Mouse (Mus musculus): Measurements from ENCODE around the gene Ccdc82. TPM values are rescaled to one million over a fixed set of nuclear protein-coding genes. Genes with fewer than 3 reads are reported as not detected.

The Ccdc82 gene
- total RNA-seq (2021) = 10 to 100 TPM in 1 of 2 experiments, 1 to 10 TPM in 1; 9.4 to 10.1 TPM
- long read RNA-seq, experiment 1, full-length matches to known transcripts = 6 of 8 reads
- long read RNA-seq, experiment 1, partial matches to known transcripts = 0 of 8 reads
- long read RNA-seq, experiment 1, other reads (novel, unspliced or antisense) = 2 of 8 reads
- long read RNA-seq, experiment 2, full-length matches to known transcripts = 9 of 12 reads
- long read RNA-seq, experiment 2, partial matches to known transcripts = 0 of 12 reads
- long read RNA-seq, experiment 2, other reads (novel, unspliced or antisense) = 3 of 12 reads

DNA sequence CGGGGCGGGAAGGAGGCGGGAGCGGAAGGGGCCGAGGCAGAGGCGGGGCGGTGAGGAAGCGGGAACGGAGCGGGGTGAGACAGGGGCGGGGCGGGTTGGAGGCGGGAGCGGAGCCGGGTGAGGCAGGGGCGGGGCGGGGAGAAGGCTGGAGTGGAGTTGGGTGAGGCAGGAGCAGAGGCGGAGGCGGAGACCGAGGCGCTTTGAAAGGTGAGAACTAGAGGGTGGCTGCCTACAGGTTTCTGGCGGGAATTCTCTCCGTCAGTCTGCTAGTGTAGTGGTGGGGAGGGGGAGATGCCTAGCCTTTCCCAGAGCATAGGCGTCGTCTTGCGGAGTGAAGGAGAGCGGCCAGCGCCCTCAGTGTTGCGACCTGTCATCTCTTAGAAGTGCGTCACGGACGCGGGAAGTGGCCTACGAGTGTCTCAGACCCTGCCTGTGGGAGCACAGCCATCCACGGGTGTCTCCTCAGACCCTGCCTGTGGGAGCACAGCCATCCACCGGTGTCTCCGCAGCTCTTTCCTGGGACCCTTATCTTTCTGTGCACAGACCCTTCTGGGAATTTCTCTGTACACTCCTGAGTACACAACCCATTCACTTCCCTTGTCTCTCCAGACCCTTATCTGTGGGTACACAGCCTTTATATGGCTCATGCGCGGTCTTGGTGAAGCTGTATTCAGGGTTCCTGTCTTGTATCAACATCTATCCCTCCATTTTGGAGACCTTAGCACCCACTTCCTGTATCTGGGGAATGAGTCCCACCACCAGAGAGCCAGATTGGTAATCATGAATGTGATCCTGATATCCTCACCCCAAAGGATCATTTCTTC, at the start of gene Ccdc82:
Gene Ccdc82, plus strand, starts transcription at position 141 of the 824 bp plus-strand sequence.
- peak; percentile 90 to 92 for DNase-seq
- intact Hi-C loops (cut with DNase I) = no loop called here

DNA sequence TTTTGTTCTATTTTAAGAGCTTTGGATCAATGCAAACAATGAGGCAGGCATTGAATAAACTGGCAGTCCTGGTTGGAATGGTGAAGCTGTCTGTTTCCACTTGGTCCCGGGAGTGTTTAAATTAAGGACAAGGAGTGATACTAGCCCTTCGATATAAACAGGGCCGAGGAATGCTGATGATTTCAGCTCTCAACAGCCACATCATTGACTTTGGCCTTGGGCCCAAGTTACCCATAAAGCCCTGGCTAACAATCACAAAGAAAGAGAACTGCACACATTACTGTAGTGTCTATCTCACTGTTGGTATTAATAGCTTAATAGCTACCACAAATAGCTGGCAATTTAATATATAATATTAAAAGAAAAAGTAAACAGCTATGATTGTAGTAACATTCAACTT, 46.7 kb upstream of the Ccdc82 start:
- intact Hi-C loops (cut with DNase I) = no loop called here
- no peak for DNase-seq

DNA sequence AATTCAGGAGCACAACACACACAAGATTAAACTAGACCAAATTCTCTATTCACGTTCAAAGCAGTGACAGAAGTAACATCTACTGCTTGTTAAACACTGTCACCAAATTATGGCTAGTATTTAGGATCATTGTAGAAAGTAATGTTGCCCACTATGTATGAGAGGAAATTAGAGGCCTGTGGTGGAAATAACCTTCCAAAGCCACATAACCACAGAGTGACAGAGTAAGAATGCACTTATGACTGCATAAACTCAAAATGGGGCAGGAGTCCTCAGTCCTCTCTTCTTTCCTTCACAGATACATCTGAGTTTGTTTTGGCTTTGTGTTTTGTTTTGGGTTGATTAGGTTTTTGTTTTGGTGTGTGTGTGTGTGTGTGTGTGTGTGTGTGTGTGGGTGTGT, 43.6 kb upstream of the Ccdc82 start:
- no peak for DNase-seq
- intact Hi-C loops (cut with DNase I) = no loop called here

DNA sequence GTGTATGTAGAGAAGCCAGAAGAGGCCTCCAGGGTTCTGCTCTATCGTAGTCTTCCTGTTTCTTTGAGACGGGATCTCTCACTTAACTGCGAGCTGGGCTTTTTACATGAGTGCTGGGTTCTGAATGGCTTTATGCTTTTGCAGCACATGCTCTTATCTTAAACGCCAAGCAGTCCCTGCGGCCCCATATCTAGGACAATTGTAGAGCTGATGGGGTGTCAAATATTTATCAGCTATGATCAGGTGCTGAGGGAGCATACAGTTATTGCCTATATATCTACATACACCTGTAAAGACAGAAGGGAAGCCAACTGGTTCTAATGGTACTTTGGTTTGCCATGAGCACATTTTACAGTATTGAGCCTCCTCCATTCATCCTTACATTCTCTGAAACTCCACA, 43.1 kb upstream of the Ccdc82 start:
- intact Hi-C loops (cut with DNase I) = no loop called here
- no peak for DNase-seq

DNA sequence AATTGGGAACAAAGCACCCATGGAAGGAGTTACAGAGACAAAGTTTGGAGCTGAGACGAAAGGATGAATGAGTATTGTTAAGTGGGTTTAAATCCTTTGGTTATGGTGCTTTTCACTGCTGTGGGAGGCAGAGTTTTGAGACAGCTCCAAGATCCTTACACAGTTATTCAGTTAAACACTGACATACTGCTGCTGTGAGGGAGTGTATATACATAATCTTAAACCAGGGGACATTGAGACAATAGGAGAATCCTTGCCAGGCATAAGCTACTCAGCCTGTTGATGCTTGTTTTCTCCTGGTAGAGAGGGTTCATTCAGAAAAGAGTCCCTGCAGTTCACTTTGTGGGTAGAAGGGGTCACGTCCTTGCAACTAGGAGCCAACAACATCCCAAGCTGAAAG, 40.4 kb upstream of the Ccdc82 start:
- no peak for DNase-seq
- intact Hi-C loops (cut with DNase I) = no loop called here

DNA sequence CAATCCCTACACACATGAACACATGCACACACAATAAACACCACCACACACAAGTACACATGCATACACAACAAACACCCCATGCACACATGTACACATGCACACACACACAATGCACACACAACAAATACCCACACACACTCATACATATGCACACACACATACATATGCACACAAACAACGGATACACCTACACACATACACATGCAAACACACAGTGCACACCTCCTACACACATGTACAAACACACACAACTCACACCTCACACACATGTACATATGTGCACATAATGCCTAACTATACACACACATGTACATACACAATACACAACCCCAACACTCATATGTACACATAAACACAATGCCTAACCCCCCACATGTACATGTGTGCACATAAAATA, 20.9 kb upstream of the Ccdc82 start:
- DNase-seq = no peak
- intact Hi-C loops (cut with DNase I) = no loop called here

DNA sequence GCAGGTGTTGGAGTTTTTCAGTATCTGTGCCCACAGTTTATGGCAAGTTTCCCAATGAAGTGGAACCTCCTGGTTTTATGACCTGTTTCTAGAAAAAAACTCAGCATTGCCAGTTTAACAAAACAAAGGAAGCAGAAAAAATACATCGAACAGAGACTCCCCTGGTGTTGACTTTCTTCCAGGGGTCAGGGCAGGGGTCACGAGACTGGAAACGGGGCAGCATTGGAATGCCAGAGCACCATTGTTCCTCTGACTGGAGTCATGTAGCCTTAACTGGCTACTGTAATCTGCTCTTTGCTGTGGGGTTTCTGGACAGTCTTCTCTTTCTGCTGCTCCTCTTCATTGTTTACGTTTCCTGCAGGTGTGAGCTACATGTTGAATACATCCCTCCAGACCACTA, 16.2 kb upstream of the Ccdc82 start:
- no peak for DNase-seq

DNA sequence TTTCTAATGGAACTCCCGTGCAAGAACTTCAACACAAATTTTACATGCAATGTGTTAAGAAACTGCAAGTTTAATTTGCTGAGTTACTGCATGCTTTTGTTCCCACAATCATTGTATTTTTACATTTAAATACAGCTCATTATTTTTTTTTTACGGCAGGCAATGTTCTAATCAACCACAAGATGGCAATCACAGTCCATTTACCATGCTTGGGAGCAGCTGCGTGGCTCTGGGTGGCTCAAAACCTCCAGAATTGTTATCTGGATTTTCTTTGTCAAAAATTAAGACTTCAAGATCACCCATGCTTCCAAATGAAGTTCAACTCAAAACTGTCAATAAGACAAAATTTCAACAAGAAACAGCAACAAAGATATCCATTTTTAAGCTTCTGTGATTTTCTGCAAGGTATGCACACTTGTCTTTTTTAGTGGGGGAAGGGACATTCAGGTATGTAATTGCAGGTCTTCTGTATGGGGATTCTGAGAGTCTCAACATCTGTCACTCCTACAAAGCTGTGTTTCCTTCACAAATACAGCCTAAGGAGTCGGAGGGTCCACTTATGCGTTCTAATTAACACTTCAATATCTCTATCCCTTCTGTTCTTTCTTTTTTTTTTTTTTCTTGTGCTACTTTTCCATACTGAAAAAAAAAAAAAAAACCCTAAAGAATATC, 15.1 kb upstream of the Ccdc82 start:
- peak in 1 of 2 experiments; percentile 31 for DNase-seq
- intact Hi-C loops (cut with DNase I) = loop anchor here (1.0 to 5.0 kb wide), 3 partner anchors 485 to 1111 kb away; no protein-coding TSS in a partner anchor

More for the DNA sequence above, 16.2 kb upstream of the Ccdc82 start:
- intact Hi-C loops (cut with DNase I) = loop anchor here (5.0 kb wide), 2 partner anchors 572 to 1112 kb away; no protein-coding TSS in a partner anchor

DNA sequence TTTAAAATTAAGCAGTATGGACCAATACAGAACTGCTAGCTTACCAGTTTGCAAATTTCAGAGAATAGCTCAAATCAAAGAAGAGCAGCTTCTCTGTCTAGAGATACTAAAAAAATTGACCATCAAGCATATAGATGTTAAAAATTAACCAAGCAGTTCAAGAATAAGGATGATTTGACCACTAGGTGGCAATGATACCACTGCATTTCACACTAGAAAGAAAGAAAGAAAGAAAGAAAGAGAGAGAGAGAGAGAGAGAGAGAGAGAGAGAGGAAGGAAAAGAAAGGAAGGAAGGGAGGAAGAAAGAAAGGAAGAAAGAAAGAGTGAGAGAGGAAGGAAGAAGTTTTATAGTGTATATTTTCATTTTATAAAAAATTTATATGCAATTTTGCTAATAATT, 4.4 kb upstream of the Ccdc82 start:
- intact Hi-C loops (cut with DNase I) = loop anchor here (1.0 kb wide), 1 partner anchor 406 kb away; no protein-coding TSS in a partner anchor
- DNase-seq = no peak

DNA sequence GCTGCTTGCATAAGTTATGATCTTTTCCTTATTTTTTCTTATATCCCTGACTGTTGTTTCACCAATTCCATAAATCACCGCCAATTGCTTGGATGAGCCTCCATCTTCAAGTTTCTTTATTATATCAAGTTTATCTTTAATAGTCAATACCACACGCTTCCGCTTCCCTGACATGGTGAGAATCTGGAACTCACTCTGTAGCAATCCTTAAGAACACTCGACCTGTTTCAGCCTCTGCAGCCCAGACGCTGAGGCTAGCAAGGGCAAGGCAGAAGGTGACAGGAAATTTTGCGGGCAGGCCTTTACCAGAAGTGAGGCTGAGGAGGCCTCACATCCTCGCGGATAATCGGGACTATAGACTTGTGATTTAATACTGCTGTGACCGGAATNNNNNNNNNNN, 1.3 kb upstream of the Ccdc82 start, which contains the start of gene Jrkl:
Gene Jrkl, minus strand, starts transcription at position 349 of the 400 bp plus-strand sequence.
- DNase-seq = peak; percentile 15 to 29
- intact Hi-C loops (cut with DNase I) = no loop called here

DNA sequence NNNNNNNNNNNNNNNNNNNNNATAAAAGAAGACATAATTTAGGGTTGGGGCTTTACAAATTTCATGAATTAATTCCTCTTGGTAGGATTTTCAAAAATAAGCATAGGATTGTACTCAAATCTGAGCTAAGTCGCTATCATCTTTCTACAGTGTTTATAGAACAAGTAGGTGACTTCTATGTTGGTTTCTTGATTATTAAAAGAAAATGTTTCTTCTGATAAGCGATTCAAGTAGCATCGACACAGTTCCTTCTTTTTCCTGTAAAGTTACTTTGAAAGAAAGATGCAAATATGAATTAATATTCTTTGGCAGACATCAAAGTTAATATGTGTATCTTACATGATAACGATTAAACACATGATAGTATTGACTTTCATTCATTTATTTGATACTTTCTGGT, 1.3 kb downstream of the Ccdc82 start:
- intact Hi-C loops (cut with DNase I) = no loop called here
- DNase-seq = no peak

DNA sequence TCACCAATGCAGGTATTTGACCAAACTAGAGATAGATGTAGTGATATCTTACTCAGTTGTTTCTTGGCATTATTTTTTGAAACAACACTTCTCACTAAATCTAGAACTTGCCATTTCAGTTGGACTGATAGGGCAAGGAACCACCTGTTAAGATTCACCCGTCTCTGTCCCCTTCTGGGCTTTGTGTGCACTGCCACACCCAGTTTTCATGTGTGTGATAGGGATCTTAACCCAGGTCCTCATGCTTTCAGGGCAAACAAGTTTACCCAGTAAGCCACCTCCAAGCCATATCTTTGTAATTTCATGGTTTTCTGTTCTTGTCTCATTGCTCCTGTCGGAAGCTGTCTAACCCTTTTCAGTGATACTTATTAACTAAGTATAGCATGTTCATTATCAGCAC, 4.5 kb downstream of the Ccdc82 start:
- no peak for DNase-seq
- intact Hi-C loops (cut with DNase I) = no loop called here

DNA sequence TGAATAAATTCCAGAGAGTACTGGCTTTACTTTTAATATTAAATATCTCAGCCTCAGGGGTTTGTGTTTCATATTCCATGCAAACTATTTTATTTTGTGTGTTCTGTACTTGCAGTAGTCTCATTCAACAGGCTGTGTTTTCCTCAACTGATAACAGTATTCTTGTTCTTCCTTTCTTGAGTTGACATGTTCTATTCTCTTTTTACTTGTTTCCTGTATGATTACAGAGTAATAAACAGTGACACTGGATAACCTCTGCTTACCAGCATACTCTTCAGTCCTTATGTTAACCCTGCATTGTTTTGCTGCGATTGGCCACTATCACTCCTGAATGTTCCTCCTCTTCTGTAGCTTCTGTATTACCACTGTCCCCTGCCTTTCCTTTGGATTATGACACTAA, 10.0 kb downstream of the Ccdc82 start:
- intact Hi-C loops (cut with DNase I) = no loop called here
- no peak for DNase-seq

DNA sequence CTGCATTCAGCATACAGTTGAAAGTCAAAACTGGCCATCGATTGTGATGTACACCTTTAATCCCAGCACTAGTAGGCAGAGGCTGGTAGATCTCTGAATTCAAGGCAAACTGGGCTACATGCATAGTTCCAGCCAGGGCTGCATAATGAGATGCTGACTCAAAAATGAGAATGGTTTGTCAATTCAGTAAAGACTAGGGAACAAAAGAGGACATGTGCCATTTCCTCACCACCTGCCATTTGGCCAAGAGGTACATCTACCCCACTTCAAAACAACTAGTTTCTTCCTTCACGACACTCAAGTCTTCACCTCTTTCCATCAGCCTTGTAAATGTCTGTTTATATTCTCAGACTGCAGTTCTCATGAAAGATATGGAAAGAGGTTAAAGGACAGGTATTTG, 11.4 kb downstream of the Ccdc82 start:
- intact Hi-C loops (cut with DNase I) = no loop called here
- no peak for DNase-seq

DNA sequence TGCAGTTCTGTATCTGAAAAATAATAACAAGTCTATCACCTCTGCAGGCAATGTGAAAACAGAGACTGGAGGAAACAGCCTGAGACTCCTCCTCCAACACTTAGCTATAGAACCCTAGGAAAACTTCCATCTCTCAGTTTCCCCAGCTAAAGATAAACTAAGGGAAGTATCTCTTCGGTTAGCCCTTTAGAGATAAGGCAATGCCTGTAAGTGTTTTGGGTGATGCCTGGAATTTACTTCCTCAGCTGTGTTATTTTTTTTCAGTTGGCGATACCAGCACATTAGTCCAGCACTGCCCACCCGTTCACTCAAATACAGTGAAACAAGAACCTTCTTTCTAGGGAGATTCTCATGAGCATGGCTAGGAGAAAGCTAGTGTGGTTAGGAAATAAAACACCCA, 14.2 kb downstream of the Ccdc82 start:
- intact Hi-C loops (cut with DNase I) = no loop called here
- no peak for DNase-seq

DNA sequence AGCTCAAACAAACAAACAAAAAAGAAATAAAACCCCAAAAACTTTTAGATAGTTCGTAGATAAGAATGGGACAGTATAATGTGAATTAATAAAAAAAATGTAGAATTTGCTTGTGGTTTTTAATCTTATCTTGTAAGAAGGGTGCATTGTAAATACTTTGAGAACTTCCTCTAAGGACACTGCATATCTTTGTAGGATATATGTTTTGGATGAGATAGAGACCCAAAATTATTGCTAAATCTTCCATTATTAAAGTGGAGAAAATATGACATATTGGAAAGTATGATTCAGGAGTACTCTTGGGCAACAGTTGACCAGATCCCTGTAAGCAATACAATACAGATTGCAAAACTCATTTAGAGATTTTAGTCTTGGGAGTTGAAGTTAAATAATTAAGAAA, 26.5 kb downstream of the Ccdc82 start:
- DNase-seq = no peak
- intact Hi-C loops (cut with DNase I) = no loop called here

DNA sequence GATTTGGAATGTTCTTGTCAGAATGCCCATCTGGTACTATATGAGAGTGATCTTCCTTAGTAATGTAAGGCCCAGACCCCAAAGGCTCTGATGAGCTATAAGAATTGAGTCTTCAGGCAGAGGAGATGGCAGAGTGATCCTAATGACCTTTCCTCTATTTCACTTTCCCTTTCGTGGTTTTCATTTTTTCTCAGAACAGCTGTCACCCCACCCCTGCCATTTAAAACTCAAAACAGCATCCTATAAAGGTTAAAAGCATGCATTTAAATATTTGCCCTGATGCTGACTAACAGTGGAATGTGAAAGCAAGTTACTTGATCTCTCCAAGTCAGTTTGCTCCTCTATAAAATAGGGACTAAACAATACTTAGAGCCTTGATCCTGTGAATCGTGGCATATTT, 40.7 kb downstream of the Ccdc82 start:
- no peak for DNase-seq
- intact Hi-C loops (cut with DNase I) = no loop called here

DNA sequence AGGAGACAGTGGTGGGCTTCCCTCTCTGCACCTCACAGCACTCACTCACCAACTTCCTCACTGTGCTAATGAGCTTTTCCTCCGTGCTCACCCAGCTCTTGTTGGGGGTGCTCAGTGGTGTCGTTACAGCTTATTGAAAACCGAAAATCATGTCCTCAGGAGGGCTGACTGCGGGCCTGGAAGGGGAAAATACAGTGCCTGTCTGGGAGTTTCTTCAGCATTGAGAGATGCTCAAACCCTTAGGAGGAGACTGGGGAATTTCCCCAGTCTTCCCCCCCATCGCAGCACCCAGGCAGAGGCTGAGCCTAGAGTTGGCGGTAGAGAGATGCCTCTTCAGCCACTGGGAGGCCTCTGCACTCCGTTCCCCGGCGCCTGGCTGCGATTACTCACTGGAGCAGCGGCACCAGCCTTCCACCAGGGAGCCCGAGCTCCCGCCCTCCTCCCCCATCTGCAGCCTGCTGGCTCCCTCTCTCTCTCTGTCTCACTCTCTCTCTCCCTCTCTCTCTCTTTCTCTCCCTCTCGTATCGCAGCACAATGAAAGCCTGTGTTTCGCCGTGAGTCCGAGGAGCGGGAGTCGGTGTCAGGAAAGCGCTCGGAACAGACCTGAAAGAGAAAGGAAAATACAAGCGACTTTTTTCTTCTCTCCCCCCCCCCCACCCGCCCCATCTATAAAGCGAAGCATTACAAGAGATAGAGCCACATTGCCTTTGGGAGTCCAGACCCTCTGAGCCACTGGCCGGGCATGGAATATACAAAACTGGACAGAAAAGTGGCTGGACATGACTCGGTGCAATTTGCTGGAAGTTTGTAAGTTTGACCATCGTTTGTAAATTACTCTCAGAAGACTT, 49.7 kb downstream of the Ccdc82 start:
- intact Hi-C loops (cut with DNase I) = loop anchor here (1.0 to 5.0 kb wide), 4 partner anchors 214 to 421 kb away; no protein-coding TSS in a partner anchor
- DNase-seq = peak; percentile 89 to 91

DNA sequence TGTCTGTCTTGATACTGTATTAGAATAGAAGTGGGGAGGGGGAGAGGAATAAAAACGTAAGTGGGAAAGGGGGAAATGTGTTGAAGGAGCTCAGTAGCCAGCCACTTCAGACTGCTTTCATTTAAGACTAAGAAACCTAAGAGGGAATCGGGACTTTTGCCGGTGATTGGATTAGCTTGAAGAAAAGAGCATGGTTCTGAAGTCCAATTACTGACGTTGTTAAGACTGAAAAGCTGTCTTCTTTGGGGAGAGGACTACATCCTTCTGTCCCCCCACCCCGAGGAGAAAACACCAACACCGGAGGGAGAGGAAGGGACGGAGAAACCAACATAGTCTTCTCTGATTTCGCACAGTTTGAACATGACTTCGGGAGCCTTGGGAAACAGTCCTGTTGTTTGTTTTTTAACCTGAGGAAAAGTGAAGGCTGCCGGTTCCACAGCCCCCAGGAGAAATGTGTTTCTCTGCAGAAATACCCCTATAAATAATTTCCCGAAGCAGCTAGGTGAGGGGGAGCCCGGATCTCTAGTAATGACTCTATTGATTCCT, 50.4 kb downstream of the Ccdc82 start:
- intact Hi-C loops (cut with DNase I) = loop anchor here (2.0 to 5.0 kb wide), 3 partner anchors 214 to 420 kb away; no protein-coding TSS in a partner anchor
- DNase-seq = peak in 1 of 2 experiments; percentile 18

Measured in heart, postnatal 14 days (tissue).